Mouse (Mus musculus) limb, embryonic 14.5 days (tissue): ENCODE results near the gene Pex11b. TPM values are rescaled to one million over a fixed set of nuclear protein-coding genes. Genes with fewer than 3 reads are reported as not detected.

ENCODE experiments used
- ATAC-seq: fragments of 200-750 bp; cut with Nextera tagmentation; 2 replicates; pipeline ENCODE4 v1.8.0; 2017; ENCODE audit warnings: low read depth, moderate number of reproducible peaks, moderate TSS enrichment; ENCODE audit not compliant: low FRiP score
- DNase-seq: peaks from one replicate; pipeline ENCODE4 v3.0.0-alpha.2; 2015; ENCODE audit warnings: low spot score
- H3K27ac ChIP-seq: fragments of 300-500 bp; sonication (generic); replicated peaks from 2 replicates; pipeline ENCODE4 v1.5.1; 2014; ENCODE audit warnings: low read depth, mild to moderate bottlenecking, low read length, moderate library complexity, mixed read lengths
- H3K27me3 ChIP-seq: fragments of 300-500 bp; sonication (generic); 2 replicates; pipeline ENCODE4 v1.6.1; 2014; ENCODE audit warnings: low read length, mixed read lengths; ENCODE audit not compliant: control insufficient read depth, insufficient read depth
- H3K36me3 ChIP-seq: fragments of 300-500 bp; sonication (generic); 2 replicates; pipeline ENCODE4 v1.6.1; 2014; ENCODE audit warnings: mild to moderate bottlenecking, low read length, moderate library complexity, mixed read lengths; ENCODE audit not compliant: control insufficient read depth, insufficient read depth
- H3K4me1 ChIP-seq: fragments of 300-500 bp; sonication (generic); 2 replicates; pipeline ENCODE4 v1.6.1; 2014; ENCODE audit warnings: antibody characterized with exemption, low read length, mixed read lengths; ENCODE audit not compliant: control insufficient read depth, insufficient read depth
- H3K4me2 ChIP-seq: fragments of 300-500 bp; sonication (generic); replicated peaks from 2 replicates; pipeline ENCODE4 v1.6.1; 2014; ENCODE audit warnings: low read depth, mild to moderate bottlenecking, low read length, moderate library complexity; ENCODE audit not compliant: severe bottlenecking
- H3K4me3 ChIP-seq: fragments of 300-500 bp; sonication (generic); replicated peaks from 2 replicates; pipeline ENCODE4 v1.5.1; 2014; ENCODE audit warnings: low read length
- H3K9ac ChIP-seq: fragments of 300-500 bp; sonication (generic); 2 replicates; pipeline ENCODE4 v1.6.1; 2014; ENCODE audit warnings: mild to moderate bottlenecking, low read depth, low read length, moderate library complexity; ENCODE audit not compliant: severe bottlenecking
- H3K9me3 ChIP-seq: fragments of 300-500 bp; sonication (generic); 2 replicates; pipeline ENCODE4 v1.6.1; 2016; ENCODE audit warnings: low read length; ENCODE audit not compliant: control insufficient read depth
- POLR2A ChIP-seq: fragments of 200-500 bp; IDR thresholded peaks from 2 replicates; pipeline ENCODE4 v1.8.0; 2012; ENCODE audit warnings: inconsistent platforms, mild to moderate bottlenecking, moderate library complexity, borderline replicate concordance; ENCODE audit not compliant: insufficient read depth, insufficient read length; ENCODE audit errors: extremely low read depth
- WGBS: fragments of 180-500 bp; shearing (Covaris S2); extraction: QIAGEN DNeasy Blood & Tissue Kit; methylation state at CpG from one replicate; pipeline ENCODE4 v1.1.7; 2014; 5-methylcytosine and 5-hydroxymethylcytosine counted together
- polyA plus RNA-seq, 2 experiments: library from polyadenylated mRNA; depleted of rRNA in 1 of 2; stranded (reverse) in 1 of 2; unstranded in 1 of 2; fragments of >200 nt; fragmentation: Nextera tagmentation in 1 of 2; extraction: Ambion mirVana in 1 of 2; gene quantifications; 2 replicates each; pipeline versions ENCODE4 v1.2.1 to v1.2.3; 2012 to 2014

The Pex11b gene
- polyA plus RNA-seq, 2 experiments: 53.0 to 62.2 TPM

DNA sequence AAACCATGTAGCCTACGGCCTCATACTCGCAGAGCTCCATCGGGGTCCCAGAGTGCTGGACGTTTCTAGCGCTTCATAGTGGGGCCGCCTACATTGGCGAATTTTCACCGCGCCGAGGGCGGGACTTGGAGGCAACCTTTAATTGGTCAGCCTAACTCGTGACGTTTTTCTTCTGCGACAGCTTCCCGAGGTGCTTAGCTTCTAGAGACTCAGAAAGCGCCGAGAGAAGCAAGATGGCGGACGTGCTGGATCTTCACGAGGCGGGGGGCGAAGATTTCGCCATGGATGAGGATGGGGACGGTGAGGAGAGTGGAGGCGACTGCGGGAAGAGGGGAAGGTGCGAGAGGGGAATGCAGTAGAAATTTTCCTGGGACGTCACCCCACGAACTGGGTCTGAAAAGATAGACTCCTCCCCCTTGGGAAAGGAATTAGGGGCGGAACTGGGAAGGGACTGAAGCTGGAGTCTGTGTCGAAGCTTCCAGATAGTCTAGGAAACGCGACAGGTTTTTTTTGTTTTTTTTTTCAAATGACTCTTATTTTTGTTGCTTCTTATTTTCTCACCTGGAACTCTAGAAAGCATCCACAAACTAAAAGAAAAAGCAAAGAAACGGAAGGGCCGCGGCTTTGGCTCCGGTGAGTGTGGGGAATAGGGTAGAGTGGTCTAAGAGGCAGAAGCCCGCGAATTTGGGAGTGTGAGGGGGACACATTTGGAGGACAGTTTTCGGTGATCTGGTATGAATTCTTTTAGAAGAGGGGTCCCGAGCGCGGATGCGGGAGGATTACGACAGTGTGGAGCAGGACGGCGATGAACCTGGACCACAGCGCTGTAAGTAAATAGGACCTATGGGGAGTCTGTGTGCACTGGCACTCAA is 5.2 kb upstream of the Pex11b start, which contains the start of gene Rbm8a:
Gene Rbm8a (plus strand): TSS at position 205 of the 872 bp plus-strand sequence.
- peak within 1 kb of the TSS; percentile 79 for H3K4me2 ChIP-seq
- H3K36me3 ChIP-seq: peaks cover 35% of the 10 kb centered on the region
- peaks cover 10% of the 10 kb centered on the region for H3K4me1 ChIP-seq
- DNase-seq (peak; percentile 99), ATAC-seq (peak; percentile 95)
- WGBS: under 1% methylated on average over 48 of the region's 48 CpGs
- TF ChIP-seq POLR2A: peak; percentile 84; the same call in 1 of the 2 replicates
- H3K27ac ChIP-seq: peak within 1 kb of the TSS; percentile 79
- H3K9me3 ChIP-seq: no peaks in the 10 kb centered on the region
- H3K4me3 ChIP-seq: peak within 1 kb of the TSS; percentile 69
- H3K9ac ChIP-seq: peak within 1 kb of the TSS; percentile 71
- no peaks in the 10 kb centered on the region for H3K27me3 ChIP-seq

DNA sequence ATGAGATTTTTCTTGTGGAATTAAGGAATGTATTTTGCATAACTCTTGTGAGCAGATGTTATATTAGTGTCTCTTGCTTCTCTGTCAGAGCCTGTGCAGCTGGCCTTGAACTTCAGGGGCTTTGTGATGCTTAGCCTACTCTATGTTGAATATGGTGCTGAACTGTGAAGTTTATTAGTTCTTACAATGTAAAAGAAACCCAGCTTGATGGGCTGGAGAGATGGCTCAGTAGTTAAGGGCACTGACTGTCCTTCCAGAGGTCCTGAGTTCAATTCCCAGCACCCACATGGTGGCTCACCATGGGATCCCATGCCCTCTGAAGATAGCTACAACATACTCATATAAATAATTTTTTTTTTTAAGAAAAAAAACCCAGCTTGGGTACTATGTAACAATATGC is 3.1 kb upstream of the Pex11b start:
- no peaks in the 10 kb centered on the region for H3K9me3 ChIP-seq
- H3K9ac ChIP-seq: no peak overlapping the region
- H3K36me3 ChIP-seq: peaks cover 28% of the 10 kb centered on the region
- no peak overlapping the region for H3K4me3 ChIP-seq
- H3K4me1 ChIP-seq: peaks cover 20% of the 10 kb centered on the region
- no peak overlapping the region for H3K4me2 ChIP-seq
- no peaks in the 10 kb centered on the region for H3K27me3 ChIP-seq
- TF ChIP-seq POLR2A: no peak
- H3K27ac ChIP-seq: no peak overlapping the region
- ATAC-seq (no peak), DNase-seq (no peak)

DNA sequence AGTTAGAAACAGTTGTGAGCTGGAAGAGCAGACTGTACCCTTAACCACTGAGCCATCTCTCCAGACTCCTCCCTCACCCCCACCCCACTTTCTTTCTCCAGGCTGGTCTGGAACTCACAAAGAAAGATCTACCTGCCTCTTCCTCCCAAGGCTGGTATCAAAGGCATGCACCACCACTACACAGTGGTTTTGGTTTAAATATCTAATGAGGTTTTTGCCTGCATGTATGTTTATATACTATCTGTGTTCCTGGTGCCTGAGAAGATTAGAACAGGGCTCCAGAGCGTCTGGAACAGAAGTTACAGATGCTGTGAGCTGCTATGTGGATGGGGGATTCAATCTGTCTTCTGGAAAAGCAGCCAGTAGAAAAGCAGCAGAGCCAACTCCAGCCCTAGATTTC is 1.2 kb upstream of the Pex11b start:
- no peak overlapping the region for H3K9ac ChIP-seq
- peaks cover 19% of the 10 kb centered on the region for H3K4me1 ChIP-seq
- H3K27me3 ChIP-seq: no peaks in the 10 kb centered on the region
- H3K4me3 ChIP-seq: no peak overlapping the region
- H3K4me2 ChIP-seq: no peak overlapping the region
- 48% methylated on average over 1 of the region's 1 CpGs for WGBS
- ATAC-seq: no peak
- no peak overlapping the region for H3K27ac ChIP-seq
- no peak for TF ChIP-seq POLR2A
- 0 out of 2 replicates have a peak, but pooled peaks cover under 1% of the 10 kb centered on the region for H3K9me3 ChIP-seq
- no peak for DNase-seq
- H3K36me3 ChIP-seq: peaks cover 48% of the 10 kb centered on the region

DNA sequence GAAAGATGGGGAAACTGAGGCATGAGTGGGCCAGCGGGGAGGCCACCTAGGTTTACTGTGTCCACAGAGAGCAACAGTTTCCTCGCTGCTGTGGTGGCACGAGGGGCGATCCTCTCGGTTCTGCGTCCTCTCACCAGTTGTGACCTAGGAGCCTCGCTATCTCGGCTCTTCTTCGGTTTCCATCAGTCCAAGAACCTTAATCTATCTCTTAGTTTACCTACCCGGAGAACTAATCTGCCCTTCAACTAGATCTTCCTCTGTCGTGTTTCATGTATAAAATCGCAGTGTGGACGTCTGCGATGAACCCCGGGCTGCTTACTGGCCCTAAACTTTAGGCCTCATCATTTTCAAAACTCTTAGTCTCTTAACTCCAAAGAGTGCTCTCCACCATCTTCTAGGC is 730 bp downstream of the Pex11b start:
- peaks cover 64% of the 10 kb centered on the region for H3K36me3 ChIP-seq
- peaks cover 13% of the 10 kb centered on the region for H3K4me1 ChIP-seq
- no peak for TF ChIP-seq POLR2A
- H3K27me3 ChIP-seq: no peaks in the 10 kb centered on the region
- peak overlapping the region; percentile 81; the same call in 1 of the 2 replicates for H3K27ac ChIP-seq
- H3K9me3 ChIP-seq: 0 out of 2 replicates have a peak, but pooled peaks cover 3% of the 10 kb centered on the region
- 10% methylated on average over 15 of the region's 15 CpGs for WGBS
- DNase-seq: no peak
- H3K4me2 ChIP-seq: peak overlapping the region; percentile 65
- peak overlapping the region; percentile 93 for H3K9ac ChIP-seq
- peak overlapping the region; percentile 94 for H3K4me3 ChIP-seq
- ATAC-seq: no peak

GRCm38 (mm10) chr3:96636448-96636847 is 1.3 kb downstream of the Pex11b start:
- no peaks in the 10 kb centered on the region for H3K27me3 ChIP-seq
- DNase-seq: no peak
- peak overlapping the region; percentile 65 for H3K4me2 ChIP-seq
- ATAC-seq: no peak
- H3K27ac ChIP-seq: no peak overlapping the region
- WGBS: 60% methylated on average over 11 of the region's 11 CpGs
- peak overlapping the region; percentile 93 for H3K9ac ChIP-seq
- no peak for TF ChIP-seq POLR2A
- peaks cover 13% of the 10 kb centered on the region for H3K4me1 ChIP-seq
- H3K9me3 ChIP-seq: 0 out of 2 replicates have a peak, but pooled peaks cover 3% of the 10 kb centered on the region
- peaks cover 64% of the 10 kb centered on the region for H3K36me3 ChIP-seq
- peak overlapping the region; percentile 94 for H3K4me3 ChIP-seq
